Mouse (Mus musculus) liver, postnatal 0 days (tissue): Measurements from ENCODE around the gene Patl2. TPM values are rescaled to one million over a fixed set of nuclear protein-coding genes. Genes with fewer than 3 reads are reported as not detected.

ENCODE experiments used
- ATAC-seq: fragments of 200-750 bp; cut with Nextera tagmentation; 2 replicates; pipeline ENCODE4 v1.8.0; 2017; ENCODE audit warnings: mild to moderate bottlenecking, moderate library complexity
- DNase-seq: peaks from one replicate; pipeline ENCODE4 v3.0.0-alpha.2; 2016
- H3K27ac ChIP-seq: fragments of 300-500 bp; sonication (generic); 2 replicates; pipeline ENCODE4 v1.5.1; 2014; ENCODE audit warnings: antibody characterized with exemption, moderate library complexity, mild to moderate bottlenecking, low read depth
- H3K27me3 ChIP-seq: fragments of 300-500 bp; sonication (generic); 2 replicates; pipeline ENCODE4 v1.6.1; 2014; ENCODE audit warnings: low read length, control low read depth, mixed read lengths; ENCODE audit not compliant: insufficient read depth
- H3K36me3 ChIP-seq: fragments of 300-500 bp; sonication (generic); replicated peaks from 2 replicates; pipeline ENCODE4 v1.6.1; 2014; ENCODE audit warnings: mild to moderate bottlenecking, control low read depth, low read length, moderate library complexity, mixed read lengths; ENCODE audit not compliant: insufficient read depth
- H3K4me1 ChIP-seq: fragments of 300-500 bp; sonication (generic); 2 replicates; pipeline ENCODE4 v1.6.1; 2014; ENCODE audit warnings: antibody characterized with exemption, mild to moderate bottlenecking, control low read depth; ENCODE audit not compliant: insufficient read depth
- H3K4me2 ChIP-seq: fragments of 300-500 bp; sonication (generic); 2 replicates; pipeline ENCODE4 v1.6.1; 2014; ENCODE audit warnings: low read depth, mild to moderate bottlenecking, low read length, moderate library complexity, mixed read lengths
- H3K4me3 ChIP-seq: fragments of 300-500 bp; sonication (generic); 2 replicates; pipeline ENCODE4 v1.5.1; 2014; ENCODE audit warnings: low read depth, low read length
- H3K9ac ChIP-seq: fragments of 300-500 bp; sonication (generic); replicated peaks from 2 replicates; pipeline ENCODE4 v1.6.1; 2014; ENCODE audit warnings: mild to moderate bottlenecking, moderate library complexity
- H3K9me3 ChIP-seq: fragments of 300-500 bp; sonication (generic); 2 replicates; pipeline ENCODE4 v1.6.1; 2016; ENCODE audit warnings: mild to moderate bottlenecking, control low read depth, low read length, mixed read lengths
- CTCF ChIP-seq: sonication (generic); IDR thresholded peaks from 2 replicates; pipeline ENCODE4 v1.5.1; 2016; ENCODE audit warnings: antibody characterized with exemption, low read depth
- EP300 ChIP-seq: IDR thresholded peaks from 2 replicates; pipeline ENCODE4 v1.6.1; 2016; ENCODE audit warnings: antibody characterized with exemption, low read depth, mild to moderate bottlenecking
- WGBS: fragments of 180-500 bp; shearing (Covaris S2); extraction: QIAGEN DNeasy Blood & Tissue Kit; methylation state at CpG from one replicate; pipeline ENCODE4 v1.1.7; 2014; ENCODE audit not compliant: insufficient replicate concordance; 5-methylcytosine and 5-hydroxymethylcytosine counted together
- polyA plus RNA-seq: library from polyadenylated mRNA; unstranded; fragments of >200 nt; fragmentation: Nextera tagmentation; extraction: Ambion mirVana; gene quantifications from 2 replicates; pipeline ENCODE4 v1.2.1, GENCODE M21; 2015

Gene Patl2
- polyA plus RNA-seq, 1 experiment from 2014 or later: 0.18 TPM

- WGBS: 78% methylated on average over 3 of the region's 3 CpGs
- H3K9ac ChIP-seq: 0 out of 2 replicates have a peak overlapping the region, but pooled peaks have one; percentile 31
Observed at GRCm38 (mm10) chr2:122149716-122150115, 36.3 kb downstream of the Patl2 start.

GRCm38 (mm10) chr2:122149316-122149715 lies 36.7 kb downstream of the Patl2 start:
- no peaks in the 10 kb centered on the region for H3K27me3 ChIP-seq
- peaks cover 39% of the 10 kb centered on the region for H3K36me3 ChIP-seq
- H3K27ac ChIP-seq: no peak overlapping the region; the same call in 1 of the 2 replicates
- ATAC-seq (no peak), DNase-seq (no peak)
- peak overlapping the region; percentile 79 for H3K4me2 ChIP-seq
- 71% methylated on average over 6 of the region's 6 CpGs for WGBS
- H3K4me1 ChIP-seq: peaks cover 32% of the 10 kb centered on the region
- no peaks in the 10 kb centered on the region for H3K9me3 ChIP-seq
- peak overlapping the region; percentile 82 for H3K9ac ChIP-seq
- H3K4me3 ChIP-seq: peak overlapping the region; percentile 85
- TF ChIP-seq CTCF (no peak), EP300 (no peak)

More at GRCm38 (mm10) chr2:122149716-122150115, 36.3 kb downstream of the Patl2 start:
- no peak for ATAC-seq
- peak overlapping the region; percentile 79 for H3K4me2 ChIP-seq
- H3K27ac ChIP-seq: no peak overlapping the region
- H3K36me3 ChIP-seq: peaks cover 41% of the 10 kb centered on the region
- TF ChIP-seq EP300 (no peak), CTCF (no peak)
- H3K4me3 ChIP-seq: peak overlapping the region; percentile 85
- no peak for DNase-seq
- H3K4me1 ChIP-seq: peaks cover 32% of the 10 kb centered on the region
- no peaks in the 10 kb centered on the region for H3K9me3 ChIP-seq
- no peaks in the 10 kb centered on the region for H3K27me3 ChIP-seq

- H3K4me3 ChIP-seq: peak overlapping the region; percentile 85
- H3K4me1 ChIP-seq: peaks cover 37% of the 10 kb centered on the region
- H3K27me3 ChIP-seq: no peaks in the 10 kb centered on the region
- peaks cover 34% of the 10 kb centered on the region for H3K36me3 ChIP-seq
- H3K9me3 ChIP-seq: no peaks in the 10 kb centered on the region
- H3K4me2 ChIP-seq: peak overlapping the region; percentile 79
- peak overlapping the region; percentile 90 for H3K27ac ChIP-seq
- peak; percentile 5; the same call in 1 of the 2 replicates for ATAC-seq
- no peak for TF ChIP-seq CTCF
- DNase-seq: peak; percentile 70
- H3K9ac ChIP-seq: peak overlapping the region; percentile 82
- WGBS: 4% methylated on average over 18 of the region's 18 CpGs
Observed at GRCm38 (mm10) chr2:122148242-122148917, 37.6 kb downstream of the Patl2 start.

- peak within 1 kb of the TSS; percentile 79 for H3K4me2 ChIP-seq
- peak within 1 kb of the TSS; percentile 90 for H3K27ac ChIP-seq
- TF ChIP-seq EP300: peak; percentile 50; the same call in 1 of the 2 replicates
- TF ChIP-seq CTCF: no peak
- ATAC-seq: peak; percentile 90
- peaks cover 44% of the 10 kb centered on the region for H3K4me1 ChIP-seq
- H3K9me3 ChIP-seq: no peaks in the 10 kb centered on the region
- H3K36me3 ChIP-seq: peaks cover 28% of the 10 kb centered on the region
- DNase-seq: peak; percentile 95
- under 1% methylated on average over 40 of the region's 40 CpGs for WGBS
- no peaks in the 10 kb centered on the region for H3K27me3 ChIP-seq
- H3K9ac ChIP-seq: peak within 1 kb of the TSS; percentile 82
- H3K4me3 ChIP-seq: peak within 1 kb of the TSS; percentile 85
Observed at GRCm38 (mm10) chr2:122147508-122148241, 38.3 kb downstream of the Patl2 start, which contains the start of gene B2m. Gene B2m, plus strand, starts transcription at chr2:122147686.

GRCm38 (mm10) chr2:122146687-122147086 lies 39.3 kb downstream of the Patl2 start:
- ATAC-seq (no peak), DNase-seq (peak; percentile 51)
- Histone ChIP-seq H3K27ac (peak overlapping the region; percentile 83), H3K4me1 (peaks cover 43% of the 10 kb centered on the region), H3K9me3 (no peaks in the 10 kb centered on the region), H3K27me3 (no peaks in the 10 kb centered on the region), H3K4me3 (peak overlapping the region; percentile 85), H3K9ac (peak overlapping the region; percentile 3; the same call in 1 of the 2 replicates), H3K36me3 (peaks cover 20% of the 10 kb centered on the region), H3K4me2 (peak overlapping the region; percentile 79)
- WGBS: 53% methylated on average over 6 of the region's 6 CpGs
- TF ChIP-seq CTCF (no peak), EP300 (no peak)

- H3K4me2 ChIP-seq: no peak overlapping the region
- DNase-seq: no peak
- H3K4me3 ChIP-seq: no peak overlapping the region
- H3K27ac ChIP-seq: peak overlapping the region; percentile 50
- peaks cover 34% of the 10 kb centered on the region for H3K4me1 ChIP-seq
- H3K9ac ChIP-seq: no peak overlapping the region
- no peaks in the 10 kb centered on the region for H3K9me3 ChIP-seq
- H3K27me3 ChIP-seq: no peaks in the 10 kb centered on the region
- no peak for ATAC-seq
- TF ChIP-seq EP300: no peak
- no peak for TF ChIP-seq CTCF
- H3K36me3 ChIP-seq: peaks cover 11% of the 10 kb centered on the region
- WGBS: 51% methylated on average over 4 of the region's 4 CpGs
Observed at GRCm38 (mm10) chr2:122145756-122146155, 40.2 kb downstream of the Patl2 start.
